Mouse (Mus musculus): ENCODE measurements at regions not wholly inside any gene's neighbourhood (a gene's known extent, or its start where the extent isn't known, plus 50 kb on each side); places are given as distances from the start of the nearest gene placed in this dataset.
A peak's percentile ranks its signal among the peaks of the same experiment; 100 is the strongest.

DNA sequence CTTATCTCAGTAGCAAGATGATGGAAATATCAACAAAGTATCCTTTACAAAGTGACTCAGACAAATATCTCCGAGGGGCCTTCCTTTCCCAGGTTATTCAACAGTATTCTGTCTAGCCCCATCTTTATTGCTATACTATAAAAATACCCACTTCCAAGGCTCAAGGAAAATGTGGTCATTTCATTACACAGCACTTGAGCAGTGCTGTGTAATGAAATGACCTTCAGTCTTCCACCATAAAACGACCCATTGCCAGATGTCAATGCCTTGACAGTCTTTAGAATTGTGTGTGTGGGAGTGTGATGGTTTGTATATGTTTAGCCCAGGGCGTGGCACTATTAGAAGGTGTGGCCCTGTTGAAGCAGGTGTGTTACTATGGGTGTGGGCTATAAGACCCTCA lies 124.3 kb upstream of the Teddm2 start:
- Histone ChIP-seq H3K27me3 (no peaks in the 10 kb centered on the region), H3K36me3 (no peaks in the 10 kb centered on the region), H3K4me2 (no peak overlapping the region), H3K9me3 (replicated peaks) (no peaks in the 10 kb centered on the region), H3K4me3 (no peak overlapping the region), H3K4me1 (replicated peaks) (no peaks in the 10 kb centered on the region), H3K27ac (no peak overlapping the region), H3K9ac (no peak overlapping the region)
- WGBS = 67% methylated on average over 3 of the region's 3 CpGs
- ATAC-seq (replicated peaks; ENCODE audit: insufficient number of reproducible peaks, insufficient read depth, low FRiP score, low read depth) = no peak

DNA sequence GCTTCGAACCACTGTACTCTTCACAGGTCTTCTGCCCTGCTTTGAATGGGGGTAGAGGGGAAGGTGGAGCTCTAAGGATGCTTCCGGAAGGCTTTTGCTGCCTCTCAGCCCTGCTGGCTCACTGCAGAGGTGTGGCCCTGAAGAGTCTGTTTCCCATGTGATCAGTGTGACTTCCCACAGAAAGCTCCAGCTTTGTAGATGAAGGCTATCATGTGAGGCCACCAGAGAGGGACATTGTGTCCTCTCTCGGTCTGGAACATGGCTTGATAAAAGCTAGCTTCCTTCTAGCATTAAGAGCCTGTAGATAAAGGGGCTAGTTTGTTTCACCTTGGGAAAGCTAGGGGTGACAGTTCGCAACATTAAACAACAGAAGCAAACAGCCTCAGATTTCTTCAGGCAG lies 127.3 kb upstream of the Teddm2 start:
- no peak for ATAC-seq (replicated peaks; ENCODE audit: insufficient number of reproducible peaks, insufficient read depth, low FRiP score, low read depth)
- no peak overlapping the region for H3K9ac ChIP-seq
- H3K4me3 ChIP-seq = no peak overlapping the region
- H3K27me3 ChIP-seq = no peaks in the 10 kb centered on the region
- WGBS = 65% methylated on average over 4 of the region's 4 CpGs
- H3K4me1 ChIP-seq (replicated peaks) = no peaks in the 10 kb centered on the region
- no peaks in the 10 kb centered on the region for H3K9me3 ChIP-seq (replicated peaks)
- H3K4me2 ChIP-seq = no peak overlapping the region
- H3K27ac ChIP-seq = no peak overlapping the region
- no peaks in the 10 kb centered on the region for H3K36me3 ChIP-seq

DNA sequence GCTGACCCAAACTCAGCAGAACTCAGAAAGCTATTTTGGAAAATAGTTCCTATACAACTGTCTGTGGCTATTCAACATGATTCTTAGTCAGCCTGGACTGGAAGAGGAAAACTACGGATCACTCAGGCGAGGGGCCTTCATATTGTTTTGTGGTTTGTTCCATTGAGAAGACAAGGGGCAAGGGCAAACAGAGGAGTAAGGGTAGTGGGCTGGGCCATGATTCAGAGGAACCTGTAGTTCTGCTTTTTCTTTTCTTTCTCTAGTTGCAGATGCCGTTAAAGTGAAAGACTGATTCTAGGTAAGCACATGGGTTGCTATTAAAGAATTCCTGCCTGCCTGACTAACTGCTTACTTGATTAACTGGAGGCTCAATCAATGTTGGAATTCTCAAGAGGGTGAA lies 129.8 kb upstream of the Teddm2 start:
- ATAC-seq (replicated peaks; ENCODE audit: insufficient number of reproducible peaks, insufficient read depth, low FRiP score, low read depth) = no peak
- Histone ChIP-seq H3K27me3 (no peaks in the 10 kb centered on the region), H3K36me3 (no peaks in the 10 kb centered on the region), H3K27ac (no peak overlapping the region), H3K4me3 (no peak overlapping the region), H3K9me3 (replicated peaks) (no peaks in the 10 kb centered on the region), H3K4me1 (replicated peaks) (peaks cover 14% of the 10 kb centered on the region), H3K4me2 (no peak overlapping the region), H3K9ac (no peak overlapping the region)
- WGBS = 69% methylated on average over 3 of the region's 3 CpGs

DNA sequence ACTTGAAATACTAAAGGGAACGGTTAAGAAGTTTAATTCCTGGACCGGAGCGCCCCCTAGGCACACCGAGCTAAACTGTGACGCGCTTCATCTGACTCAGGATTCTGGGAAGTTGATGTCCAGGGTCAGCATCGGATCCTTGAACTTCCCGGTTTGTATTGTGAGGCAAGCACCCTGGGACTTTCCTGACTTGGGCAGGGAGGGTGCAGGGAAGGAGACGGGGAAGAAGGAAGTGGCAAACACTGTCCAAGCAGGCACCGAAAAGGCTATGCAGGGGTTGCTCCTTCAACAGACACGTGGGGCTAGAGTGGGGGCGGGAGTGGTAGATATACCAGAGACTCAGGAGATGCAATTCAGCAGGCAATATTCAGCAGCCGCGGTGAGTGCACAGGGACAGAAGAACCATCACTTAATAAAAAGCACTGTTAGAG lies 132.7 kb upstream of the Teddm2 start:
- ATAC-seq (replicated peaks; ENCODE audit: insufficient number of reproducible peaks, insufficient read depth, low FRiP score, low read depth) = 0 out of 2 replicates have a peak, but pooled peaks have one; percentile 13
- H3K4me2 ChIP-seq = peak overlapping the region; percentile 63
- no peaks in the 10 kb centered on the region for H3K27me3 ChIP-seq
- H3K9ac ChIP-seq = no peak overlapping the region
- no peaks in the 10 kb centered on the region for H3K9me3 ChIP-seq (replicated peaks)
- H3K4me3 ChIP-seq = peak overlapping the region; percentile 33
- H3K36me3 ChIP-seq = no peaks in the 10 kb centered on the region
- H3K4me1 ChIP-seq (replicated peaks) = peaks cover 14% of the 10 kb centered on the region
- WGBS = 10% methylated on average over 14 of the region's 14 CpGs
- no peak overlapping the region for H3K27ac ChIP-seq

DNA sequence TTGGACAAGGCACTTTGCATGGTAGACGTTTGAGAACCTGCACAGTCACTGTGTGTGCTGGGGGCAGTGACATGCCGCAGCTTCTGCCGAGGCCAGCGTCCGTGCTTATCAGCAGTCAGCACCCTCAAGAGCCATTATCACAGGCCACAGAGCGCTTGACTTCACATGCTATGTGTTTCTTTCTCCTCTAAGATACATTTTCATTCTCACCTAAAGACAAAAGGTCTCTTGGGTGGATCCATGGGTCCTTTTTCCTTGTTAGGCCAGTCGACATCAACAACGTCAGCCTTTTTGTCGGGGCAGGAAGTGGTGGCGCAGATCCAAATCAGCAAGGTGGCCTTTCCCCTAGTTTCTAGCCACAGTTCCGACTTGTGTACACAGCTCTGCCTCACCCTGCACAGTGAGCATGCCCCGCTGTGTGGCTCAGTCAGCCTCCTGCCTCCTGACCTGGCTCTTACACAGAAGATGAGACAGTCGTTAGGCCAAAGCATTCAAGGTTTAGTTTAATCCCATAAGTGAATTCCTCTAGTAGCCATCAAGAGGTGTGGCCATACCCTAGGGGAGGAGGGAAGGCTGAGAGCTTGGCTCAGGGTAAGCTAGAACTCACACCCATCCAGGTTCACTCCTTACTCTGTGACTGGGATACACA lies 134.1 kb upstream of the Teddm2 start:
- ATAC-seq (replicated peaks; ENCODE audit: insufficient number of reproducible peaks, insufficient read depth, low FRiP score, low read depth) = peak; percentile 75
- no peaks in the 10 kb centered on the region for H3K27me3 ChIP-seq
- no peaks in the 10 kb centered on the region for H3K36me3 ChIP-seq
- no peaks in the 10 kb centered on the region for H3K9me3 ChIP-seq (replicated peaks)
- H3K27ac ChIP-seq = peak overlapping the region; percentile 3; the same call in 1 of the 2 replicates
- no peak overlapping the region for H3K9ac ChIP-seq
- H3K4me2 ChIP-seq = peak overlapping the region; percentile 27
- peaks cover 14% of the 10 kb centered on the region for H3K4me1 ChIP-seq (replicated peaks)
- no peak overlapping the region for H3K4me3 ChIP-seq
- 20% methylated on average over 13 of the region's 13 CpGs for WGBS

DNA sequence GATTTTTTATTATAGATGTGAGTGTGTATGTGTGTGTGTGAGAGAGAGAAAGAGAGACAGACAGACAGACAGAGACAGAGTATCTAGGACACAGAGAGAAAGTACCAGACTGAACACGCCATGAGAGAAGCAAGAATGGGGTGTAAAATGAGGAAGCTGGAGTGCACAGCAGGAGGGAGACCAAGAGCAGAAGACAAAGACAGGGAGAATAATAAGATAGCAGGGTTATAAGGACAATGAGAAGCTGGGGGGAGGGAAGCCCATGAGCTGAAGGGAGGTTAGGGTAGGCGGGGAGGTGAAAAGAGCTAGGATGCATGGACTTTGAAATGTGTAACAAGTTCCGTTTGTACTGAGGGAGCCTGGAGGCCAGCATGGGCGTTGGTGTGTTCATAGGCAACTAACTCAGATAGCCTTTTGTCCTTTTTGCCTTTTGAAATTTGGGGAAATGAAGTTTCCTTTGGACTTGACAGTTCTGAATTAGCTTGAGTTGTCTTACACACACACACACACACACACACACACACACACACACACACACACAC lies 136.8 kb upstream of the Teddm2 start:
- Histone ChIP-seq H3K4me2 (no peak overlapping the region), H3K9ac (no peak overlapping the region), H3K27ac (no peak overlapping the region), H3K27me3 (no peaks in the 10 kb centered on the region), H3K9me3 (replicated peaks) (no peaks in the 10 kb centered on the region), H3K36me3 (no peaks in the 10 kb centered on the region), H3K4me3 (no peak overlapping the region), H3K4me1 (replicated peaks) (peaks cover 14% of the 10 kb centered on the region)
- WGBS = 64% methylated on average over 4 of the region's 4 CpGs
- ATAC-seq (replicated peaks; ENCODE audit: insufficient number of reproducible peaks, insufficient read depth, low FRiP score, low read depth) = no peak

DNA sequence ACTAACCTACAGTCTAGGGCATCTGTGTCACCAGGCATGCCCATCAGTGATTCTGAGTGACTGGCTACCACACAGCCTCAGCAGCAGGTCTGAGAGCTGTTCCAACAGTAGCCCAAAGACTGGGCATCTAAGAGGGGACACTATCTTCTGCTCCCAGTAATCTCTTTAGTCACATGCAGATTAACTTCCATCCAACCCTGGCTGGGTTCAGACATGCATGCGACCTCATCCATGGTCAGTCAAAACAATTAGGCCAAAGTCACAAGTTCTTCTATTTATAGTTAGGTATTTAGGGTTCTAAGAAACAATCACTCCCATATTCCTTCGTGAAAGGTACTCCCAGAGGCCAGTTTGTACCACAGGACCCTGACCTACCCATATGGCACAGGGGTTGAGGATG lies 138.2 kb upstream of the Teddm2 start:
- H3K9me3 ChIP-seq (replicated peaks) = no peaks in the 10 kb centered on the region
- H3K4me3 ChIP-seq = no peak overlapping the region
- H3K27ac ChIP-seq = no peak overlapping the region
- H3K9ac ChIP-seq = no peak overlapping the region
- no peaks in the 10 kb centered on the region for H3K36me3 ChIP-seq
- H3K4me2 ChIP-seq = no peak overlapping the region
- 43% methylated on average over 2 of the region's 2 CpGs for WGBS
- H3K4me1 ChIP-seq (replicated peaks) = peaks cover 10% of the 10 kb centered on the region
- no peaks in the 10 kb centered on the region for H3K27me3 ChIP-seq
- ATAC-seq (replicated peaks; ENCODE audit: insufficient number of reproducible peaks, insufficient read depth, low FRiP score, low read depth) = no peak

DNA sequence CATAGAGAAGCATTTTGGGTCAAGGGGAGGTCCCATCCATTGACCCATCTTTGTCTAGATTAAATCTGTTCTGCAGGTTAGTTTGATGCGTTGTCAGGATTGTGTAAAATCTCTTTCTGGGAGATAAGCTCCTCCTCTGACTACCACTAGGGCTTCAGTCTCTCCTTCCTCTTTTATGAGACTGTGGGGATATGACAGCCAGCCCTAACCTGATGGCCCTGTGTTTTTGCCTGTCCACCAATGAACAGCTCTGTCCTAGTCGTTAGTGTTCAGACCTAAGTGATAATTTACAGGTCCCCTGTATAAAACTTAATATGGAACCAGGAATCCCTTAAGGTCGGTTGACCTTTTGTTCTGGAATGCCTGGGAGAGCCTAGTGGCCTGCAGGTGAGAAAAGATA lies 140.9 kb upstream of the Teddm2 start:
- WGBS = 73% methylated on average over 3 of the region's 3 CpGs
- Histone ChIP-seq H3K9me3 (replicated peaks) (no peaks in the 10 kb centered on the region), H3K27ac (no peak overlapping the region), H3K27me3 (no peaks in the 10 kb centered on the region), H3K36me3 (no peaks in the 10 kb centered on the region), H3K4me3 (no peak overlapping the region), H3K9ac (no peak overlapping the region), H3K4me1 (replicated peaks) (no peaks in the 10 kb centered on the region), H3K4me2 (no peak overlapping the region)
- ATAC-seq (replicated peaks; ENCODE audit: insufficient number of reproducible peaks, insufficient read depth, low FRiP score, low read depth) = no peak

DNA sequence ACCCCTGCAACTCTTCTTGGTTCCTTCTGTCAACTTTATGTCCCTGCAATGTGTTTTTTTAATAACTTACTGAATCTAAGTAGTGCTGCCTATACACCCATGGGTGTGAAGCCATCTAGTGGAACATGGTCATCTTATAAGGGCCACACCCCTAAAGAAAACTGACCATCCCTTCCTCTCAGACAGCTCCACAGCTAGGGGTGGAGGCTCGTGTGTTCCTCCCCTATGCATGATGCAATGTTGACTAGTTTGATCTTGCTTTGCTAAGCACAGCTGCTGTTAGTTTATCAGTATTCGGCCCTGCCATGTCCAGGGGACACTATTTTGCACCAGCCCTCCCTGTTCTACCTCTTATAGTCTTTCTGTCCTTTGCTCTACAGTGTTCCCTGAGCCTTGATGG lies 142.9 kb upstream of the Teddm2 start:
- Histone ChIP-seq H3K27ac (no peak overlapping the region), H3K27me3 (no peaks in the 10 kb centered on the region), H3K9me3 (replicated peaks) (no peaks in the 10 kb centered on the region), H3K4me3 (no peak overlapping the region), H3K4me1 (replicated peaks) (no peaks in the 10 kb centered on the region), H3K4me2 (no peak overlapping the region), H3K36me3 (no peaks in the 10 kb centered on the region), H3K9ac (no peak overlapping the region)
- no peak for ATAC-seq (replicated peaks; ENCODE audit: insufficient number of reproducible peaks, insufficient read depth, low FRiP score, low read depth)
- 62% methylated on average over 2 of the region's 2 CpGs for WGBS

DNA sequence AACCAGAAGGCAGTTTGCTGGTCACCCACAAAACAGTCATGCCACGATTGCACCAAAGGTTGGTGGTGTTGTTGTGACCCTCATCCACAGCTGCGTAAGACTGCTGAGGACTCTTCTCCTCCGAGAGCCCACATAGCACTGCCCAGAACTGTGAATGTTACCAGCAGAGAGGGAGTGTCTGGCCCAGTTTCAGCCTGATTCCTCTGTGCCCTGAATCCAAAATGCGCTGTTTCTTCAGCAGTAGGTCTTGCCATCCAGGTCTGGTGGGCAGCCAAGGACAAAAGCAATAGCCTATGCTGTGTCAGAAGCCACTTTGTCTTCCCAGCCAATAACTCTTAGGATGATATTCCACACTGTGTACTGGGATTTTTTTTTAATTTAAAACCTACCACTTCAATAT lies 144.7 kb upstream of the Teddm2 start:
- Histone ChIP-seq H3K36me3 (no peaks in the 10 kb centered on the region), H3K4me3 (no peak overlapping the region), H3K27me3 (no peaks in the 10 kb centered on the region), H3K9ac (no peak overlapping the region), H3K4me2 (no peak overlapping the region), H3K4me1 (replicated peaks) (no peaks in the 10 kb centered on the region), H3K27ac (no peak overlapping the region), H3K9me3 (replicated peaks) (no peaks in the 10 kb centered on the region)
- 78% methylated on average over 4 of the region's 4 CpGs for WGBS
- no peak for ATAC-seq (replicated peaks; ENCODE audit: insufficient number of reproducible peaks, insufficient read depth, low FRiP score, low read depth)

DNA sequence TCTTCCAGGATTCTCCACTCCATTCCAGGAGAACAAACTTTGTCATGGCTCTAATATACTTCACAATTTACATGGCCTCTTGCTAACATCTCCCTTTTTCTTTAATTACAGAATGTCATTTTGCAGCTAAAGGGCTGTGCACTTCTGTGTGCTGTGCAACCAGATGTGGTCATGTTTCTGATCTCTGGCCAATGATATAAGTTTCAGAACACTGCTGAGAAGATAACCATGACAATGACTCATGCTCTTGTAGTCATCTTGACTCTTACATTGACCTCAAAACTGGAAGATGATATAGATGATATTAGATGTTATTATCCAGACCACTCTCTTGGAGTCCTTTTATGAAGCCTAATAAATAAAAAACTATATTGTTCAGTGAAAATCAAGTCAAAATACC lies 145.9 kb upstream of the Teddm2 start:
- Histone ChIP-seq H3K36me3 (no peaks in the 10 kb centered on the region), H3K27me3 (no peaks in the 10 kb centered on the region), H3K27ac (no peak overlapping the region), H3K4me2 (no peak overlapping the region), H3K4me1 (replicated peaks) (no peaks in the 10 kb centered on the region), H3K9ac (no peak overlapping the region), H3K4me3 (no peak overlapping the region), H3K9me3 (replicated peaks) (no peaks in the 10 kb centered on the region)
- no peak for ATAC-seq (replicated peaks; ENCODE audit: insufficient number of reproducible peaks, insufficient read depth, low FRiP score, low read depth)

DNA sequence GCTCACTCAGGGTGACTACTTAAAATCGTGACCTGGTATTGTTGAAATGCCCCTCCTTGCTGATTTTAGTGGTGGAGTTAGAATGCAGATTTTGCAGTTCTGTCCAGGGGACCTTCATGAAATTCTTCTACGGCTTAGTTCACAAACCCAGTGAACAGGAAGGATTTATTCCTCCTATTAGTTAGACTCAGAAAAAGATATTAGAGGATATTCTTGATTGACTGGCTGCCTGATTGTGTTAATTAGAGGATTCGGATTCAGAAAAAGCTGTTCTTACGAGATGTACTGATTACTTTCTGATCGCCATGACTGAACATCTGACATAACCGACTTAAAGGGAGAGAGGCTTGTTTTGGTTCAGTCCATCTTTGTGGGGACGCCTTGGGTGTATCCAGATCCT lies 147.3 kb upstream of the Zfp648 start:
- Histone ChIP-seq H3K4me1 (replicated peaks) (no peaks in the 10 kb centered on the region), H3K9me3 (replicated peaks) (no peaks in the 10 kb centered on the region), H3K36me3 (no peaks in the 10 kb centered on the region), H3K27me3 (no peaks in the 10 kb centered on the region), H3K27ac (no peak overlapping the region), H3K4me3 (no peak overlapping the region), H3K9ac (no peak overlapping the region), H3K4me2 (no peak overlapping the region)
- 79% methylated on average over 7 of the region's 7 CpGs for WGBS
- ATAC-seq (replicated peaks; ENCODE audit: insufficient number of reproducible peaks, insufficient read depth, low FRiP score, low read depth) = no peak

Data from heart, embryonic 15.5 days (tissue).